Mouse (Mus musculus): Measurements from ENCODE around the gene Serinc2.

DNA sequence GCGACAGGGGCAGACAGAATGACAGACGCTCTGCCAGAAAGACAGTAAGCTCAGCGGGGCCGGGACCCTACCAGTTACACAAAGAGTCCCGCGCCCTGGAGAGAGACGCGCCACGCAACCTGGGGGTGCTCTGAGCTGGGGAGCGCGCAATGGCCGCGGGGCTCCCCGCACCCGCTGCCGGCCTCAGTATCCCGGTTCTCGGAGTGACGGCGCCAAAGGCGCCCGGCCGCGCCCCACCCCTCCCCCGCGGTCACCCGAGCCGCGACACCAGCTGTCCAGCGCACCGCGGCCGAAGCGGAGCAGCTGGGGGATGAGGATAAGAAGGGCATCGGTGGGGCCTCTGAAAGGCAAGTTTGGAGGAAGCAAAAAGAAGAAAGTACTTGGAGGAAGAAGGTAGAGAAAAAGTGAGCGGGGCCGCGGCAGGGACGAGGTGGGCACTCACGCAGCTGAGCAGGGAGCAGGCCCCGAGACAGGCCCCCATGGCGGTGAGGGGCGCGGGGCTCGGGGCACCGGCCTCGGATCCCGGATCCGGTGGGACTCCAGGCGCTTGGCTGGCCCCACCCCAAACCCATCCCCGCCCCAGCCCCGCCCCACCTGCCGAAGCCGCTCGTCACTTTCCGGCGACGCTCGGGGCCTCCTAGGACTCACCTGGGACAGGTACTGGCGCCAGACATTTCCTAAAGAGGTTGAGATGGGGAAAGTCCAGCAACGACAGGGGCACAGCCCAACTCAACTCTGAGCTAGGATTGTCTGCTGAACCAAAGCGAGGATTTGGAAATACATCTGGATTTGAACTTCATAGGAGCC is 3.8 kb downstream of the Serinc2 start:
- no peak for TF ChIP-seq POLR2A (IDR thresholded peaks at IDR 0.05; ENCODE audit: insufficient read depth, low read depth, low read length)
- no peak for TF ChIP-seq CTCF (IDR thresholded peaks at IDR 0.05)

All from heart, adult 2 months (tissue).